Mouse (Mus musculus): ENCODE results near the gene Slc26a10. TPM values are rescaled to one million over a fixed set of nuclear protein-coding genes. Genes with fewer than 3 reads are reported as not detected.

The Slc26a10 gene
- 1 to 10 TPM; 4.1 to 5.4 TPM for total RNA-seq (2021)
- long read RNA-seq, experiment 1, partial matches to known transcripts: 0 of 4 reads
- long read RNA-seq, experiment 1, other reads (novel, unspliced or antisense): 4 of 4 reads
- long read RNA-seq, experiment 2: 0 reads

DNA sequence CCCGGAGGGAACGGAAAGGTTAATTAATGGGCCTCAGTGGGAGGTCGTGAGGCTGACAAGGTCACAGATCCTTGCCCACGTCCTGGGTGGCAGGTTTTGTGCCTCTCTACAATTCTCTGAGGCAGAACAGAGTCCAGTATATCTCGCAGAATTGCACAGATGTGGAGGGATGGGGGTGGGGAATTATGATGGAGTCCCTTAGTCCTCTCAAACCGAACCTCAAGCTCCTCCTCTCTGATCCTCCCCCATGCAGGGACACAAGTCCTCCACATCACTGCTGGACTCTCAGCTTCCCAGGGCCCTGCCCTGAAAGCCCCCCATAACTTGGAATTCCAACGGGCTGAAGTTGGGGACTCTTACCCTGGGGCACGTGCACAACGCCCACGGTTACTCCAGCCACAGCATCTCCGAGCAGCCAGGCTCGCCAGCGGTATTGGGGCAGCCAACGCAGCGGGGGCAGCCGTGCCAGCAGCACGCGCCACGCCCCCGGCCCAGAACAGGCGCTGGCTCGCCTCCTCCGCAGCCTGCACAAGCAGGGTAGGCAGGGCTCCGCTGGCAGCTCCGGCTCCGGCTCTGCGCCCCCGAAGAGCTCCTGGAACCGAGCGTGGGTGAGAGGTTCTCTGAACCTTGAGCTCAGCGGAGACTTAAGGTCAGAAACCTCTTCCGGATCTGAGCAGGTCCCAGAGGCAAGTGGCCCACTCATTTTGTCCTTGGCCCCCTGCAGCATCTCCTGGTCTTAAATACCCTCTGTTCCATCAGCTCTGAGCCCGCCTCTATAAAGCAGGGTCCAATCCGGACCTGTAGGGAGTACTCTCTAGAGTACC is at the start of gene Slc26a10:
TSS of gene Slc26a10 (minus strand) at position 775 of the 824 bp plus-strand sequence.
- DNase-seq: peak; percentile 32
- no peak for TF ChIP-seq CTCF (IDR thresholded peaks at IDR 0.05)
- Histone ChIP-seq H3K4me3 (peak within 1 kb of the TSS; percentile 73), H3K27ac (peak within 1 kb of the TSS; percentile 74)
- intact Hi-C loops (cut with DNase I): loop anchor here (5.0 to 10.0 kb wide), 2 partner anchors 32 to 155 kb away; partner anchors contain the start of gene Pip4k2c

GRCm38 (mm10) chr10:127228897-127229296 is 48.5 kb upstream of the Slc26a10 start:
- TF ChIP-seq CTCF (IDR thresholded peaks at IDR 0.05): peak; percentile 87
- no peak for DNase-seq
- intact Hi-C loops (cut with DNase I): loop anchor here (1.0 kb wide), 1 partner anchor 52 kb away; no protein-coding TSS in a partner anchor
- Histone ChIP-seq H3K4me3 (no peak overlapping the region), H3K27ac (no peak overlapping the region)

GRCm38 (mm10) chr10:127227163-127227562 is 46.7 kb upstream of the Slc26a10 start:
- no peak for DNase-seq
- Histone ChIP-seq H3K27ac (no peak overlapping the region), H3K4me3 (no peak overlapping the region)
- intact Hi-C loops (cut with DNase I): no loop called here
- no peak for TF ChIP-seq CTCF (IDR thresholded peaks at IDR 0.05)

- intact Hi-C loops (cut with DNase I): no loop called here
- no peak overlapping the region for H3K4me3 ChIP-seq
- no peak for DNase-seq
- peak; percentile 46 for TF ChIP-seq CTCF (IDR thresholded peaks at IDR 0.05)
- H3K27ac ChIP-seq: no peak overlapping the region
Observed at GRCm38 (mm10) chr10:127226318-127226895, 46.0 kb upstream of the Slc26a10 start.

- intact Hi-C loops (cut with DNase I): no loop called here
- no peak for DNase-seq
- no peak overlapping the region for H3K4me3 ChIP-seq
- TF ChIP-seq CTCF (IDR thresholded peaks at IDR 0.05): no peak
- H3K27ac ChIP-seq: no peak overlapping the region
Observed at GRCm38 (mm10) chr10:127225732-127226131, 45.3 kb upstream of the Slc26a10 start.

DNA sequence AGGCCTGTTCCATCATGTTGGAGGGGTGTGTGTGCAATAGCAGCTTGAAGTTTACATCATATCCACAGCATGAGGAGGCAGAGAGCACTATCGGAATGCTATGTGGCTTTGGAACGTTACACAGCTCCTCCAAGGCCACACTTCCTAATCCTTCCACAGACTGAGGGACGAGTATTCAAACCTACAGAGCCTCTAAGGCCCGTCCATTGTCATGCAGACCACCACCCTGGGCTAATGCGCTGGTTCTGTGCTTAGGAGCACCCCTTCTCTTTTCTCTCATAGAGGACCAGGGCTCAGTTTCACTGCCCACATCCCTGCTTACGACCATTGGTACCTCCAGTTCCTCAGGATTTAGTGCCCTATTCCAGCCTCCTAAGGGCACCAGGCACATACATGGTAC is 44.8 kb upstream of the Slc26a10 start:
- TF ChIP-seq CTCF (IDR thresholded peaks at IDR 0.05): no peak
- intact Hi-C loops (cut with DNase I): no loop called here
- no peak overlapping the region for H3K27ac ChIP-seq

GRCm38 (mm10) chr10:127218339-127218738 is 37.9 kb upstream of the Slc26a10 start:
- no peak for DNase-seq
- Histone ChIP-seq H3K4me3 (no peak overlapping the region), H3K27ac (no peak overlapping the region)
- intact Hi-C loops (cut with DNase I): no loop called here
- TF ChIP-seq CTCF (IDR thresholded peaks at IDR 0.05): no peak

More for the DNA sequence above, 44.8 kb upstream of the Slc26a10 start:
- DNase-seq: no peak
- no peak overlapping the region for H3K4me3 ChIP-seq

DNA sequence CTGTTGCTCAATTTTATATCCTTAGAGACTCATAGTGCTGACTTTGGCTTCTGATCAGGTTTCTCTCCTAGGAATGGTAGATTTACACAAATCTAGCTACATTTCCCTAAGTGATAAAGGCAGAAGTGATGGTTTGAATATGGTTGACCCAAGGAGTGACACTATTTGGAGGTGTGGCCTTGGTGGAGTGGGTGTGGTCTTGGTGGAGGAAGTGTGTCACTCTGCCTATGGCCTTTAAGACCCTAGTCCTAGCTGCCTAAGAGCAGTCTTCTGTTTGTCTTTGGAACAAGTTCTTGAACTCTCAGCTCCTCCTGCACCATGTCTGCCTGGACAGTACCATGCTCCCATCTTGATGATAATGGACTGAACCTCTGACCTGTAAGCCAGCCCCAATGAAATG is 36.7 kb upstream of the Slc26a10 start:
- no peak for DNase-seq
- Histone ChIP-seq H3K4me3 (no peak overlapping the region), H3K27ac (no peak overlapping the region)
- TF ChIP-seq CTCF (IDR thresholded peaks at IDR 0.05): no peak
- intact Hi-C loops (cut with DNase I): no loop called here

DNA sequence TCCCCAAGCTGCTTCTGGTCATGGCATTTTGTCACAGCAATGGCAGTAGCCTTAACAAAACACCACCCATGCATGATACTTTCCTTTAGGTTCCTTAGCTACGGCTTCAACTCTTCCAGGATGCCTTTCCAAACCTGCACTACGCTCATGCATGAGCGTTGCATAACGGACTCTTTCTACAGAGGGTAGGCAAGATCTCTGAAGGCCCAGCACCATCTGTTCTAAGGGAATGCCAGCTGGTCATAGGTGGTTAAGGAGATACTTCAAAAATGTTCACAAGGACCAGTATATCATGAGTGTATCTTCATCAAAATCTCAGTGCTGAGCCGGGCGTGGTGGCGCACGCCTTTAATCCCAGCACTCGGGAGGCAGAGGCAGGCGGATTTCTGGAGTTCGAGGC is 36.0 kb upstream of the Slc26a10 start:
- Histone ChIP-seq H3K4me3 (no peak overlapping the region), H3K27ac (no peak overlapping the region)
- intact Hi-C loops (cut with DNase I): no loop called here
- no peak for TF ChIP-seq CTCF (IDR thresholded peaks at IDR 0.05)
- no peak for DNase-seq

GRCm38 (mm10) chr10:127214422-127214803 is 34.0 kb upstream of the Slc26a10 start:
- Histone ChIP-seq H3K27ac (no peak overlapping the region), H3K4me3 (no peak overlapping the region)
- intact Hi-C loops (cut with DNase I): loop anchor here (5.0 kb wide), 1 partner anchor 37 kb away; no protein-coding TSS in a partner anchor
- DNase-seq: no peak
- TF ChIP-seq CTCF (IDR thresholded peaks at IDR 0.05): no peak

- no peak for TF ChIP-seq CTCF (IDR thresholded peaks at IDR 0.05)
- no peak overlapping the region for H3K27ac ChIP-seq
- intact Hi-C loops (cut with DNase I): loop anchor here (5.0 kb wide), 1 partner anchor 37 kb away; no protein-coding TSS in a partner anchor
- no peak for DNase-seq
- H3K4me3 ChIP-seq: no peak overlapping the region
Observed at GRCm38 (mm10) chr10:127213704-127214421, 33.4 kb upstream of the Slc26a10 start.

GRCm38 (mm10) chr10:127213272-127213671 is 32.8 kb upstream of the Slc26a10 start:
- DNase-seq: no peak
- no peak for TF ChIP-seq CTCF (IDR thresholded peaks at IDR 0.05)
- intact Hi-C loops (cut with DNase I): loop anchor here (5.0 kb wide), 1 partner anchor 36 kb away; no protein-coding TSS in a partner anchor
- Histone ChIP-seq H3K27ac (no peak overlapping the region), H3K4me3 (no peak overlapping the region)
